Mouse (Mus musculus) embryonic facial prominence, embryonic 14.5 days (tissue): ENCODE results near the gene Efna3. TPM values are rescaled to one million over a fixed set of nuclear protein-coding genes. Genes with fewer than 3 reads are reported as not detected.

ENCODE experiments used
- ATAC-seq: fragments of 200-750 bp; cut with Nextera tagmentation; 2 replicates; pipeline ENCODE4 v1.8.0; 2017; ENCODE audit warnings: low read depth, moderate number of reproducible peaks, moderate TSS enrichment
- DNase-seq: peaks from one replicate; pipeline ENCODE4 v3.0.0-alpha.2; 2015; ENCODE audit warnings: low spot score
- H3K27ac ChIP-seq: fragments of 300-500 bp; sonication (generic); replicated peaks from 2 replicates; pipeline ENCODE4 v1.5.1; 2014; ENCODE audit warnings: low read depth, mild to moderate bottlenecking, low read length, moderate library complexity
- H3K27me3 ChIP-seq: fragments of 300-500 bp; sonication (generic); replicated peaks from 2 replicates; pipeline ENCODE4 v1.6.1; 2014; ENCODE audit warnings: low read length; ENCODE audit not compliant: control insufficient read depth, insufficient read depth
- H3K36me3 ChIP-seq: fragments of 300-500 bp; sonication (generic); 2 replicates; pipeline ENCODE4 v1.6.1; 2014; ENCODE audit warnings: low read length, mixed read lengths; ENCODE audit not compliant: control insufficient read depth, insufficient read depth
- H3K4me1 ChIP-seq: fragments of 300-500 bp; sonication (generic); 2 replicates; pipeline ENCODE4 v1.6.1; 2014; ENCODE audit warnings: antibody characterized with exemption, low read length; ENCODE audit not compliant: control insufficient read depth, insufficient read depth
- H3K4me2 ChIP-seq: fragments of 300-500 bp; sonication (generic); 2 replicates; pipeline ENCODE4 v1.6.1; 2014; ENCODE audit warnings: low read depth, mild to moderate bottlenecking, low read length, moderate library complexity, mixed read lengths
- H3K4me3 ChIP-seq: fragments of 300-500 bp; sonication (generic); 2 replicates; pipeline ENCODE4 v1.5.1; 2014; ENCODE audit warnings: low read depth, mild to moderate bottlenecking, low read length
- H3K9ac ChIP-seq: fragments of 300-500 bp; sonication (generic); 2 replicates; pipeline ENCODE4 v1.6.1; 2014; ENCODE audit warnings: low read depth, mild to moderate bottlenecking, low read length, moderate library complexity, mixed read lengths
- H3K9me3 ChIP-seq: fragments of 300-500 bp; sonication (generic); 2 replicates; pipeline ENCODE4 v1.6.1; 2016; ENCODE audit warnings: low read length; ENCODE audit not compliant: control insufficient read depth
- WGBS: fragments of 180-500 bp; shearing (Covaris S2); extraction: QIAGEN DNeasy Blood & Tissue Kit; methylation state at CpG from one replicate; pipeline ENCODE4 v1.1.7; 2014; 5-methylcytosine and 5-hydroxymethylcytosine counted together
- polyA plus RNA-seq: library from polyadenylated mRNA; unstranded; fragments of >200 nt; fragmentation: Nextera tagmentation; extraction: Ambion mirVana; gene quantifications from 2 replicates; pipeline ENCODE4 v1.2.1, GENCODE M21; 2014

Efna3 gene
- polyA plus RNA-seq: 18.7 and 21.2 TPM in 2 replicates

DNA sequence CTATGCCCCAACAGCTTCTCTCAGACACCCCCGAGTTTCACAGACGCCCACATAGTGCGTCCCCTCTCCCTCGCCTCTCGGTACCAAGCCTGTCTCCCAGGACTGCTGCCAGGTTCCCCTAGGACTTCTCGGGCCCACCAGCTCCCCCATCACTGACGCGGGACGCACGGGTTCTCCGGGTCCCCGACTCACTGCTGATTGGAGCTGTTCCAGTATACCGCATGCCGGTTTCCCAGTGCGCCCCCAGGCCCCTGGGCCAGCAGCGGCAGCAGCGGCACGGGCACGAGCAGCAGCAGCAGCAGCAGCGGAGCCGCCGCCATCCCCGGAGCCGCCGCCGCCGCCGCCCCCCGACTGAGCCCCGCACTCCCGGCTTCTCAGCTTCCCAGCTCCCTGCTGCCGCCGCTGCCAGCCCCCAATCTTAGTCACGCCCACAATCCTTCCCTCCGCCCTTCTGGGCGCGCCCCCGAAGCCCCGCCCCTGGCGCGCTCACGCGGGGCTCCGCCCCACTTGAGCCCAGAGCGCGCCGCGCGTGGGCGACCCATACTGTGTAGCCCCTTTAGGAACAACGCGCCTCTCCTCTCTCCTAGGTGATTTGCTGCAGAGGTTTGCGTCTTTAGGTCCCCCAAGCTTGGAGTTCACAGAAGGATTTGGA, at the start of gene Efna3:
Gene Efna3, minus strand, starts transcription at position 452 of the 652 bp plus-strand sequence.
- Histone ChIP-seq H3K27me3 (peaks cover 31% of the 10 kb centered on the region), H3K36me3 (no peaks in the 10 kb centered on the region), H3K9ac (peak within 1 kb of the TSS; percentile 73), H3K4me2 (peak within 1 kb of the TSS; percentile 97), H3K4me1 (peaks cover 32% of the 10 kb centered on the region), H3K9me3 (no peaks in the 10 kb centered on the region), H3K4me3 (peak within 1 kb of the TSS; percentile 70), H3K27ac (no peak within 1 kb of the TSS; the same call in 1 of the 2 replicates)
- DNase-seq (peak; percentile 92), ATAC-seq (peak; percentile 32)
- 0% methylated on average over 39 of the region's 53 CpGs for WGBS

- no peaks in the 10 kb centered on the region for H3K36me3 ChIP-seq
- 60% methylated on average over 11 of the region's 11 CpGs for WGBS
- no peak overlapping the region for H3K4me2 ChIP-seq
- no peak overlapping the region for H3K9ac ChIP-seq
- no peaks in the 10 kb centered on the region for H3K9me3 ChIP-seq
- H3K4me3 ChIP-seq: no peak overlapping the region
- H3K4me1 ChIP-seq: no peaks in the 10 kb centered on the region
- H3K27me3 ChIP-seq: no peaks in the 10 kb centered on the region
- no peak for ATAC-seq
- no peak overlapping the region for H3K27ac ChIP-seq
- DNase-seq: no peak
Measured at GRCm38 (mm10) chr3:89367338-89367737, 44.6 kb upstream of the Efna3 start.

DNA sequence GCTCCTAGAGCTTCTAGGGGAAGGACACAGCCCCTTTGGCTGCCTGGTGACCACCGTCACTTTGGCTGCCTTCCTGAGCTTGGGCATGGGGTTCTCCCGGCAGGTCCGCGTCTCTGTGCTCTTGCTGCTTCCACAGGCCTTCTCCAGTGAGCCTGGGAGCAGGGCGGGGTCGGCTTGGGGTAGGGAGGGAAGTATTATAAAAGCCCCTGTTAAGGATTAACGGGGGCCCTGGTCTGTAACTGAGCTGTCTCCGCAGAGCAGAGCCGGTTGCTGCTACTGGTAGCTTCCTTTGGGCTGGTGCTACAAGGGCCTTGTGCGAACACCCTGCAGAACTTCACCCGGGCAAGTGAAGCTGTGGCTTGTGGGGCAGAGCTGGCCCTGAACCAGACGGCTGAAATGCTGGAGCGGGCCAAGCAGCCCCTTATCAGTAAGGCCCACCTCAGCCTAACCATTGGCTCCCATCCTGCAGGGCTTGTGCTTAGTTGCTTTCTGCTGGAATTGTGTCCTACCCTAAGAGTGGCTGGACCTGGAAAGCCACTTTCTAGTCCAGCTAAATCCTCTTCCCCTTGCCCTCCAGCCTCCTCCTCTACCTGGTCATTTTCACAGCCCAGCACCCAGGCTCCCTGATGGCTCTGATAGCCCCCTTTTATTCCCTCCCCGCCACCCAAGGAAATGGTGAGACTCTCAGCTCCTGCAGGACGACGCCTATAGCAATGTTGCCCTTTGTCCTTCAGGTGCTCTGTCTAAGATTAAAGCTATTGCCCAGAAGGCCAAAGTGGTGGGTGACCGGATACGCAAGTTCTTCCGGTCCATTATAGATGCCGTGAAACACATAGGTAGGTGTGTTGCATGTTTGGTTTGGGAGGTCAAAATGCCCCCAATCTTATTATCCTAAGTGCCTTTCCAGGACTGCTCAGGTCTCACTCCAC, 43.0 kb upstream of the Efna3 start:
- WGBS: 69% methylated on average over 20 of the region's 20 CpGs
- Histone ChIP-seq H3K27me3 (no peaks in the 10 kb centered on the region), H3K4me3 (no peak overlapping the region), H3K27ac (no peak overlapping the region), H3K4me1 (no peaks in the 10 kb centered on the region), H3K9ac (no peak overlapping the region), H3K9me3 (no peaks in the 10 kb centered on the region), H3K4me2 (no peak overlapping the region), H3K36me3 (no peaks in the 10 kb centered on the region)
- no peak for DNase-seq
- no peak for ATAC-seq

DNA sequence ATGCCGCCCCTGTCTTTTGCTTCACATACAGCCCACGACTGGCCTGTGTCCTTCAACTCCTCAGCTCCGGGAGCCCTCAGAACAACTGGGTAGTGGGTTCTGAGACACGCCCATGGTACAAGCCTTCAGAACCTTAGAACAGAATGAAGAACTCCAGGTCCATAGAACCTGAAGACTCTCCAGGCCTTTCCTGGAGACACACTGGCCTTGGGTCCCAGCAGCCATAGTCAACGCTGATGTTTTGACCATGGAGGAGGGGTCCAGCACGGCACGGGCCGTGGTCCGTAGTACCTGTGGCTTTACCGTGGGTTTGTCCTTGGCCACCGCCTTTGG, 42.4 kb upstream of the Efna3 start, which contains the start of gene Dcst1:
Gene Dcst1, minus strand, starts transcription at position 101 of the 333 bp plus-strand sequence.
- no peaks in the 10 kb centered on the region for H3K9me3 ChIP-seq
- H3K27me3 ChIP-seq: no peaks in the 10 kb centered on the region
- no peak within 1 kb of the TSS for H3K4me2 ChIP-seq
- no peaks in the 10 kb centered on the region for H3K36me3 ChIP-seq
- no peak for ATAC-seq
- DNase-seq: no peak
- no peaks in the 10 kb centered on the region for H3K4me1 ChIP-seq
- no peak within 1 kb of the TSS for H3K4me3 ChIP-seq
- 88% methylated on average over 11 of the region's 11 CpGs for WGBS
- no peak within 1 kb of the TSS for H3K9ac ChIP-seq
- no peak within 1 kb of the TSS for H3K27ac ChIP-seq

DNA sequence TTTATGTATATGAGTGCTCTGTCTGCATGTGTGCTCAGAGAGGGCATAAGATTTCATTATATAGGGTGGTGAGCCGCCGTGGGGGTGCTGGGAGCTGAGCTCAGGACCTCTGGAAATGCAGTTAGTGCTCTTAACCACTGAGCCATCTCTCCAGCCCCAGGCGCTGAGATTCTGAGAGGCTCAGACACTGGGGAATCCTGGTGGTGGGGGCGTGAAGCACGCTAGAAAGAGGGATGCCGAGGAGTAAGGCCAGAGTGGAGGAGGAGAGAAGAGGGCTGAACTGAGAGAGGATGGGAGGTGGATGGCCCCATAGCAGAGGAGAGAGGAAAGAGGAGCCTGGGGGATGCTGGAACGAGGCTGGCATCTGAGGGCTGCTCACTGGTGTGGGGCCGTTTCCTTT, 41.9 kb upstream of the Efna3 start:
- ATAC-seq: no peak
- 58% methylated on average over 8 of the region's 8 CpGs for WGBS

GRCm38 (mm10) chr3:89361675-89362074, 38.9 kb upstream of the Efna3 start, which contains the start of gene Dcst2:
Gene Dcst2 (plus strand): TSS chr3:89361975.
- no peaks in the 10 kb centered on the region for H3K4me1 ChIP-seq
- H3K9ac ChIP-seq: no peak within 1 kb of the TSS
- DNase-seq (no peak), ATAC-seq (no peak)
- H3K4me3 ChIP-seq: no peak within 1 kb of the TSS
- no peaks in the 10 kb centered on the region for H3K9me3 ChIP-seq
- no peak within 1 kb of the TSS for H3K27ac ChIP-seq
- H3K27me3 ChIP-seq: no peaks in the 10 kb centered on the region
- WGBS: 81% methylated on average over 6 of the region's 7 CpGs
- no peaks in the 10 kb centered on the region for H3K36me3 ChIP-seq
- H3K4me2 ChIP-seq: no peak within 1 kb of the TSS

More for the DNA sequence above, 41.9 kb upstream of the Efna3 start:
- no peaks in the 10 kb centered on the region for H3K27me3 ChIP-seq
- H3K4me2 ChIP-seq: no peak overlapping the region
- H3K27ac ChIP-seq: no peak overlapping the region
- H3K36me3 ChIP-seq: no peaks in the 10 kb centered on the region
- no peak overlapping the region for H3K4me3 ChIP-seq
- H3K4me1 ChIP-seq: no peaks in the 10 kb centered on the region
- H3K9ac ChIP-seq: no peak overlapping the region
- DNase-seq: no peak
- H3K9me3 ChIP-seq: no peaks in the 10 kb centered on the region

DNA sequence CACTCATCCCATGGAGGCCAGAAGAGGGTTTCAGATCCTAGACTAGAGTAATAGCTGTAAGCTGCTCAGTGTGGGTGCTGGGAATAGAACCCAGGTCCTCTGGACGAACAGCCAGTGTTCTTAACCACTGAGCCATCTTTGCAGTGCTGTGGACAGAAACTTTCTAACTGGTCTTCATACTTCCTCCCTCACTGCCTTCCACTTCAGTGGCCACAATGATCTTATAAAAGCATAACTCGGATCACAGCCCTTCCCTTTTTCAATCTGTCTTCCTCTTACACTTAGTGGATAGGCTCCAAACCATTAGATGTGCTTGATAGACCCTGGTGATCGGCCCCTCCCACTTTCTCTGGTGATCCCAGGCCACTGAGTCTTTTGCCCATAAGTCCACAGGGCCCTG, 37.5 kb upstream of the Efna3 start:
- Histone ChIP-seq H3K4me3 (no peak overlapping the region), H3K4me2 (no peak overlapping the region), H3K27me3 (no peaks in the 10 kb centered on the region), H3K4me1 (no peaks in the 10 kb centered on the region), H3K36me3 (no peaks in the 10 kb centered on the region), H3K9ac (no peak overlapping the region), H3K27ac (no peak overlapping the region), H3K9me3 (no peaks in the 10 kb centered on the region)
- WGBS: 74% methylated on average over 3 of the region's 3 CpGs
- DNase-seq (no peak), ATAC-seq (no peak)

- Histone ChIP-seq H3K4me1 (no peaks in the 10 kb centered on the region), H3K36me3 (no peaks in the 10 kb centered on the region), H3K27me3 (no peaks in the 10 kb centered on the region), H3K9me3 (no peaks in the 10 kb centered on the region), H3K4me3 (no peak overlapping the region), H3K27ac (no peak overlapping the region), H3K4me2 (no peak overlapping the region), H3K9ac (no peak overlapping the region)
- ATAC-seq (no peak), DNase-seq (no peak)
- 69% methylated on average over 6 of the region's 6 CpGs for WGBS
Measured at GRCm38 (mm10) chr3:89359630-89360029, 36.9 kb upstream of the Efna3 start.
